Mouse (Mus musculus) MN1 (cell line): ENCODE measurements at regions not wholly inside any gene's neighbourhood (a gene's known extent, or its start where the extent isn't known, plus 50 kb on each side); places are given as distances from the start of the nearest gene placed in this dataset.

Experiments used
- DNase-seq: peaks from one replicate; pipeline ENCODE4 v3.0.0-alpha.2; 2016; ENCODE audit warnings: low spot score

DNA sequence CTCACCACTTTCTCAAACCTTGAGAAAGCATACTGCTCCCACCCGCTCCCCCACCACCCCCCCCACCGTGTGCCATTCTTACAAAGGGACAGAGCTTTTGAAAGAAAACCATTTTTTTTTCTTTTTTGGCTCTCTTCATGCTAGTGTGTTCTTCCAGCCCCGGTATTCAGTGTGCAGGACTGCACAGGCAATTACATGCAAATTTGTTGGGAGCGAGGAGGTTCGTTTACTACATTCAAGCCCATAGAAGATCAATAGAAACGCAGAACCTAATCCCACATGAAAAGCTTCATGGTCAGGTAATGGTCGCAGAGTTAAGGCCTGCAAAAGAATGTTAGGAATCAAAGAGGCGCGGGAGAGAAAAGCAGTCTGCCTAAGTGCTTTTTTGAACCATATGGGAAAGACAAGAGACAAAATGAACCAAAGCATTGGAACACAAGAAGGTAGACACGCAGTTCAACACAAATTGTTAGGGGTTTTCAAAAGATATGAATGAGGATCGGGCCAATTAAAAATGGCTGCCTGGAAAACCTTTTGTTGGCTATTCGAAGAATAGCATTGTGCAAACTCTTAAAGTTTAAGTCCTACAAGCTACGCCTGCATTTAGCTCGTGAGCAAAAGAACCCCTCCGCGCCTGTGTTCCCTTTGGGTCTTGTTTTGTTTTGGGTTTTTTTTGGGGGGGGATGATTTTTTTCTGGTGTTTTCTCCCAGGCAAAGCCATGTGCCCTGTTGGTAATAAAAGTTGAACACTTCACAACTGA, 166.6 kb upstream of the Id4 start:
- DNase-seq, result no peak

DNA sequence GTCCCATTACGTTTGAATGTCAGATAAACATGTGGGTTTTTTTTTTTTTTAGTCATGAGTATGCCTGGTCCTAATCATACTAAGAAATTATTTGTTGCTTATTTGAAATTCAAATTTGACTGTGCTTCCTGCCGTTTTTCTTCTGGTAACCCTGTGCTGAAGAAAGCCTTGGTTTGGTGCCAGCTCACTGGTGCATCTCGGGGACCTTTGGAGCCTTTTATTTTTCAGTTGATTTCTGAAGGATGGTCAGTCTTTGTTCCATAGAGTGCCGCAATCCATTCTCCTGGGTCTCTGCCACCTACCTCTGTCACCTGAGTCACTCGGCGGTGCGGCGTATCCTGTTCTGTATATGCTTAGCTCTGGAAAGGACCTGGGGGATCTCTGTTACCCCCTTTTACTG, 158.9 kb upstream of the Id4 start:
- no peak for DNase-seq

DNA sequence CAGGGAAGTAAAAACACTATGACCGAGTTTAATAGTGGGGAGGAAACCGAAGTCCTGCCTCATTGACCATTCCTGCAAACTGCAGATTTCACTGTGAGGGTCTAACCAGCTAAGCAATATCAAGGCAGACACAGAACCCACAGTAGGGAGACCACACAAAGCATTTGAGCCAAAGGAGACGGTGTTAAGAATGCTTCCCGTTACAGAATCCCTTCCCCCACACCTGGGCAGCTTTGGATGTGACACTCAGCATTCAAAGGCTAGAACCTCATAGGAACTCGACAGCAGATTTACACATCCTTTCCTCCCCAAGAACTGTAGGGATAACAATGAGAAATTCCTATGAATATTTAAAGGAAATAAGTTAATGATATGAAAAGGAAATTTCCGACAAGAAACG, 158.5 kb upstream of the Id4 start:
- DNase-seq, result no peak

DNA sequence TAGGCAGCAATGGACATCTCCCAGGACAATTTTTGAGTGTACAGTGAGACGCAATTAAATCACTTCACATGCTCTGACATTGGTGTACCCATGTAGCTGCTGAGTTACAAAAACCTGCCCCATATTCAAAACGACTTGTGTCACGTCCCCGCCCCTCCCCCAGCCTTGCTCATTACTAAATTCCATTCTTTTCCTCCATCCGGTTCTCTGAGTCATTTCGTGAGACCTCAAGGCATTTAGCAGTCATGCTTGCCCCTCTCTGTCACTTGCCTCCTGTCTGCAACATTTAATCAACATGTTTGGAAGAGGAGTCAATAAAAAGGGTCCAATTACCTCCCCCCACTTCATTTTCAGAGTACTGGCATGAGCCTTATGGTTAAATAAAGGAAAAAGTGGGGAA, 156.3 kb upstream of the Id4 start:
- DNase-seq, result no peak

DNA sequence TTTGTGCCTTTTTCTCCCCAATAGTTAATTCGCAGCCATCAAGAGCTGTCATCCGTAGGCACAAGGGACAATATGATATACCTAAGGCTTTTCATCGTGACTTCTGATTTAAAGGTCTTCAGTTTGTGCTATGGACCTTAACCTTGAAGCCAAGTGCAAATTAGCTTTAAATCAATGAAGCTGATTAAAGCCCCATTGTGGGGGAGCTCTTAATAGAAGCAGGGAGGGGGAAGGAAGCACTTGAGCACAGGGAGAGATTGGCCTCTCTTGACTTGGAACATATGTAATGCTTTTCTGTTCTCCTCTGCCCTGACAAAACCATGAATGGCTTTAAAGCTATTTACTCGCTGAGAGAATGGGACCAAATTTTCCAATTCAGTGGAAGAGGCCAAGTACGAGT, 154.1 kb upstream of the Id4 start:
- no peak for DNase-seq

DNA sequence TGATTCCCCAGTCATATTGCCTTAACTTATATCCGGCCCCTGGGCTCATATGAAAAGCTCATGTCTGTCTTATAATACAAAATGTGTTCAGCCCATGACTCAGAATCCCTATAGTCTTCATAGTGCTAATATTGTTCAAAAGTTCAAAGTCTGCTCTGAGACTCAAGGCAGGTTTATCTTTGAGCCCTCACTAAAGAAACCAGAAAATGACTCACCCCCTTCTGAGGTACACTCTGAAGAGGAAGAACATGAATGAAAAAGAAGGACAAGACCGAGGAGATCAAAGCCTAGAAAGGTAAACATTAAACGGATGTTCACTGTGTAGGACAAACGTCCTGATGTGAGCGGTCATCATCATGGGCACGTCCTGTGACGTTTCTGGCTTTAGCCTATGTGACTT, 145.1 kb upstream of the Id4 start:
- no peak for DNase-seq

DNA sequence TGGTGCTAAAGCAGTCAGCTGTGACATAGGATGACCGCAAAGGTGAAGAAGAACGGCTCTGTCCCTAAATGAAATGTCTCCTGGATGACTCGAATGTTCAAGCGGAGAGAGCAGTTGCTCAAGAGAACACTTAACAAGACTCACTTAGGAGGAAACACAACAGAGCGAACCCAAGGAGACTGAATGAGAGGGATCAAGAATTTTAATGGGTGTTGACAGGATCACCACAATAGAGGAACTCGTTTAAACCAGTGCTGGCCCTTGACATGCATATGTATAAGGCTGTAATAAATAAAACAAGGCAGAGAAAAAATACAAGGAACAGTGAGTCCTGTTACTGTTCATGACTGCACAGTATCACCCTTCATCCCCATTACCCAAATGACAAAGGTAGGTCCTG, 134.4 kb upstream of the Id4 start:
- no peak for DNase-seq

DNA sequence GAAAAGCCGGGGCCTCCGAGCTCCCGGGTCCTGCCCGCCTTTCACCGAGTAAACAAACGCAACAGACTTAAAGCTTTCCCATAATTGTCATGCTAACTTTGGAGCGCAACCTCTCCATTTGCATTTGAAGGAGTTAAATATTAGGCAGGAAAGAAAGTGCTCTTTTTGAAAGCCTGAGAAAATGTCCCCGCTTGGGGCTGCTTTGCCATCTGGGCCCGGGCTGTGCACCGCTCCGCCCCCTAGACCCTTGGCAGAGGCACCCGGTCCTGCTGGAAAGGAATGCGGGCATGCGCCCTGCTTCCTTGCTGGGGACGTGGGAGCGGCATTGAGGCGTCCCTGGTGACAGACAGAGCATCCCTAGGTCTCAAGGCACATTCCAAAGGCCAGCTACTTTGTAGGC, 130.3 kb upstream of the Id4 start:
- DNase-seq, result no peak

DNA sequence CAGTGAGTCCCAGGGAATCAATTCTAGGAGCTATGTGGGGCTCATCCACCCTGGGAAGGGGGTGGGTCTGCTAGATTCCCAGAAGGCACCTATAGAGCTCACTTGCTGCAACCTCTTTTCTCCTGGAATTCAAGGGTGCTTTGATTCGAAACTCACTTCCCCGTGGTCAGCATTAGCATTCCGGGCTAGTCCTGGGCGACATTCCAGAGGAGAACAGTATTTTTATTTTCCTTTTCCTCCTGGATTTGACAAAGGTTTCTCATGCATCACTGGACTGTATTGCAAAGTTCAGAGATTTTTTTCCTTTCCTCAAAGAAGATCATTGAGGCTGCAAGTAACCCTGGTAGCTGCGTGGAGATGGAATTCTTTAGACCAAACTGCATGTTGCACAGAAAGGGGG, 129.3 kb upstream of the Id4 start:
- no peak for DNase-seq

DNA sequence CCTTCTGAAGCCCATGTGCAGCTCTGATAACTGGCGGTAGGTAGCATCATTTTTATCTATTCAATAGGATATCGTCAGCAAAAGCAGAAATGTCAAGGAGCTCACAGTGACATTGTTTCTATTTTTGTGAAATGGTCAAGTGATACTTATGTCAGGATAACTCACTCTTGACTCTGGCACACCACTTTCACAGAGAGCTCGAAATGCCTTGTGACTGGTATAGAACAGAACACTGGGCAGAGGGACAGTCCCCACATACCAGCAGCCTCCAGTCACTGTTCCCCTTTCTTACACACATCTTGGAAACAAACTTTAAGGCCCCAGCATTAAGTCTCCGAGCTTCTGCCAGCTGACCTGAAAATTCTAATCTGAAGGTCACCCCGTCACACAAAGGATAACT, 115.1 kb upstream of the Id4 start:
- no peak for DNase-seq

DNA sequence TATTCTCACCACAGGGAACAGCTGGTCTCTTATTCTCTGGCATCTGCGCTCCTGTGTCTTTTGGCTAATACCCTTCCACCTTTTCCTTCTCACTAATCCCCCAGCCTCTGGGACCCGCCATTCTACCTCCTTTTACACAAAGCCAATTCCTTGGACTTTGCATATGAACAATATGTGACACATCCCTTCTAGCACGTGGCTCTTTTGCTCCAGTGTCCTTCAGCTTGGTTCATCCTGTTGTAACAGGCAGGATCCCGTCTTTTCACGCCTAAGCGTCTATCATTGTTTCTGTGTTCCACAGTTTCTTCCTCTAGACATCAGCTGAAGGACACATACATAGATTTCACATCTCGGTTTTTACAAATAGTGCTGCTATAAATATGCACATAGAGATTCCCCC, 114.0 kb upstream of the Id4 start:
- DNase-seq, result no peak

DNA sequence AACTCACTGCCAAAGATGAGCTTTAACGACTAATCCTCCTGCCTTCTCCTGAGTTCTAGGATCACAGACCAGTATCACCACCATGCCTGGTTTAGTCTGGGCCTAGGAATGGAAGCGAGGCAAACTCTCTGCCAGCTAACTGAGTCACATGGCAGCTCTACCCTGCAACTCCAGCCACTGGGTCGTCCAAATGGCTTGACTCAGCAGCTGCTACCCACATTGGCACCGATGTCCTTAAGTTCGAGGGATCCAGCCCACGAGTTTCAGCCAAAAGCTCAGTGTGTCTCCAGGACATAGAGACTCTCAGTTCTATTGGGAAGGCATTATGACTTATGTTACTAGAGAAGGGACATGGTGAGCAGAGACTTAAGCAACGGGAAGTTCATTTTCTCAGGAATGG, 107.8 kb upstream of the Id4 start:
- DNase-seq, result no peak

DNA sequence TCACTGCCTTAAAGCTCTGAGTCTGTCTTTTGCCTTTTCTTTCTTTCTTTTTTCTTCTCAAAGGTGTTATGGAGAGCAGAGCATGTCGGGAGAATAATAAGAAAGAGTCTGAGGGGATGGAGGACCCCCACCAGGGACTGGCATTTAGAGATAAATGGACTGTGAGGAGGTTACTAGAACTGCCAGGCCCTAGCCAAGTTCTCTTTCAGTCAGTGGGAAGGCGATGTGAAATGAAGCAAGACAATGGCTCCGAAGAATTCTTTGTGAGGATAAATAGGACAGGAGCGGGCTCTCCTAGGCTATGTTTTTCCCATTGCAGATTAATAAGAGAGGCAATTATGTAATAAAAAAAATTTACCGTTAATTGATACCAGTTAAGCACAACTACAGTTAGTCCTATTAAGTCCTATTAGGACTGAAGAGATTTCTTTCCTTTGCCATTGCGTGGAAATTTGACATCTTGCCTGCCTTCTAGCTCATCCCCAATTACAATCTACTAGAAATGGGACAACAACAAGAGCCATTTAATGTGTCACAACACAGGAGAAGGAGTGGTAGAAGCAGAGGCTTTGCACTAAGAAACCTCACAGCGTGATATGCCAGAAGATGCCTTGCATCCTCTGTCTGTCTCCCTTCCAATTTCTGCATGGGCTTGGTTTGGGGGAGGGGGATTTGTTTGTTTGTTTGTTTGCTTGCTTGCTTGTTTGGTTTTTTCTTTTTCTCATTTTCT, 107.2 kb upstream of the Id4 start:
- no peak for DNase-seq

DNA sequence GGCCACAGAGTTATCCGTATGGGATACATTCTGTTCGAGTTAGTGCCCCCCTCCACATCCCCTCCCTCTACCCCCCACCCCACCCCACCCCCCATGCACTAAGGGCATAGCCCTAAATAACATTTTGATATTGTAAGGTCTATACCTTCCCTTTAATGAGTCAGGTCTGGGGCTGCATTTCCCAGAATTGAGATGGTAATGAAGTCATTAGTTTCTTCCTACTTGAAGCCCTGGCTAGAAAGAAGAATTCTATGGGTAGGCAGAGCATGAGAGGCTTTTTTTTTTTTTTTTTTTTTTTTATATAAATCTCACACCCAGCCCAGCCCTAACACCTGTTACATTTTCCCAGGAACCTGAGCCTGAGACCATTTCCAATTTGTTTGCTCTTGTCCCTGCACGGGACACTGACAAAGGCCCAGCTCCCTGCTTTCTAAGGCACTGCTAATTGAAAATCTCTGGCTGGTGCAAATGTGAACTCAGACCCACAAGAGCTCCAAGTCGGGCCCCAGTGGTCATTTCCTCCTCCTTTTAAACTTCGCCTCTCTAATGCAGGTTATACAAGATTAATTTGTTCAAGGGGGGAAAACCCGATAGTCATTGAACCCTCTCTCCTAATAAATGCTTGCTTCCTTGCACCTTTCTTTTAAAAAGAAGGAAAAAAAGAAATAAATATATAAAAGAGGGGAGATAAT, 106.5 kb upstream of the Id4 start:
- DNase-seq, result no peak

DNA sequence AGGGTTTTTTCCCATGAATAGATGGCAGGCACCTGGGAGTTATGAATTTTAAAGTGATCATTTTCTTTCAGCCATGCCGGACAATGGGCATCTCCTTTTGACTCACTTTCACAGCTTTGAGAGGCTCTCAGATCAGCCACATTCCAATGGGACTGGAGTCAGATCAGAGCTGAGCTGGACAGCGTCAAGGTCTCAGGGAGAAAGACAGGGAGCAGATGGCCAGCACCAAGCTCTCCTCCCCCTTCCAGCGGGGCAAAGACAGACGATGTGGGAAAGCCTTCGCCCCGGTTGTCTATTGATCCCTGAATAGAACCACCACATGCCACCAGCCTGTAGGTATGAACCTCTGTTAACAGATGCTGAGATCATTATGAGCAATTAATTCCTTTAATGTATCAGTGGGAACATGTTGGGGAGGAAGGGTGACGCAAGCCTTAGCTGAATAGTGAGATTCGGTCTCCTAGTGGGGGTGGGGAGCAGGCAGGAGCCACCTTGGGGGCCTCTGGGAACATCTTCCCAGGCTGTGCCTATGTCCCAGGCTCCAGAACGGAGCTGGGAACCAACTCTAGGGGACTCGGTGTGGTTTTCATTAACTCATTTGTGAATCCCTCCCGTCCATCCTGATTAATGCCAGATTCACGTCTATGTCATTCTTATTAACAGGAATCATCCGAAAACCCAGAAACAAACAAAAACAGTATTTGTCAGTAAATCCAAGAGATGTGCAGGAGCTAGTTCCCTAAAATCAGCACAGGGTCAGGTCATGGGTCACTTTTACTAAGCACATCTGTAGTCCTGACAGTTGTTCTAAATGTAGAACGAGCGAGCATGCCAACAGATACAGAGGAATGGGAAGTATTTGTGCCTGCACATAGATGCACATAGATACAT, 101.8 kb upstream of the Id4 start:
- no peak for DNase-seq

DNA sequence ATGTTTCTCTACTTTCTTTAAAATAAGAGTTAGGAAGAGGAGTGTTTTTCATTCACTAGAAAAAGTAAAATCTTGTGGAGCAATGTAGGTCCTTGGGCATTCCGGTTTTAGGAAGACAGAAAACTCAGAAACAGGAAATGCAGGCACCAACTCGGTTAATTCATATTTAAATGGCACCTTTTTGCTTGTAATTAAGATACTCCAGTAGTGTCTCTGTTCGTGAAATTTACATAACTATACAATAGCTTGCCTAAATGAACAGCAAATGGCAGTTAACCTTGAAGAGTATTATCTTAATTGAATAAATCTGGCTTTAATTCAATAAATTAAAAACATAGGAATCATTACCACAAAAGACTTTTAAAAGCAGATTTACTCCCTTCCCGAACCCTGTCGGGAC, 100.9 kb upstream of the Id4 start:
- no peak for DNase-seq

DNA sequence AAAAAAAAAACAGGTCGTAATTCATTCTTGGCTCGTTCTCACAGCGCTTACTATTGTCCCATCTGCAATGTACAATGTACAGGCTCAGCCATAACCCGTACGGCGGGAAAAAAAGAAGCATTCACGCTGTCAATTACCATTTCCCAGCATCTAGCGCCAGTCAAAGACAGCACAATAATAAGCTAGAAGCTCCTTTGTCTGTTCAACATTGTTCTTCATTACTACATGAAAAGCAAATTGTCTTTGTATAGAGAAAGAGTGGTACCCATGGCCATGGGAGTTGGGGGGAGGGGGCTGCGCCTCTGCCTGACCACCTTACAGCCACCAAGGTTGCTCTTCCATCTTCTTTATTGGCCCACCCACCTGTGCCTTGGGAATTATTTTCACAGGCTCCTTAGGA, 99.7 kb upstream of the Id4 start:
- DNase-seq, result no peak

DNA sequence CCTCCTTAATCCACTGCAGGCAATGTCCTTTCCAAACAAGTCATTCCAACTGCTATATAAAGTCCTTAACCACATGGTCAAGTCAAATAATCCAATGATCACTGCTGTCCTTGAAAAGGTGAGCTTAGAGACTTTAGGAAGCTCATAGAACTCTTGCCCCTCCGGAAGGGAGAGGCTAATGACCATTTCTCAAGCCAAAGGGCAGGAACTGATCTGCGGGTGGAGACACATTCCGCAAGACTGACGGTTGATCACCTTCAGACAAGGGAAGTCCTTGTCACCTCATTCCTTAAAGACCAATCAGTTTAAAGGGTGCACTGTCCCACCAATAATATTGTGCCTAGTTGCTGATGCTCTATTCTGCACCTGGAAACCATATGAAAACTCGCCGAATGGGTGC, 96.4 kb upstream of the Id4 start:
- DNase-seq, result no peak

DNA sequence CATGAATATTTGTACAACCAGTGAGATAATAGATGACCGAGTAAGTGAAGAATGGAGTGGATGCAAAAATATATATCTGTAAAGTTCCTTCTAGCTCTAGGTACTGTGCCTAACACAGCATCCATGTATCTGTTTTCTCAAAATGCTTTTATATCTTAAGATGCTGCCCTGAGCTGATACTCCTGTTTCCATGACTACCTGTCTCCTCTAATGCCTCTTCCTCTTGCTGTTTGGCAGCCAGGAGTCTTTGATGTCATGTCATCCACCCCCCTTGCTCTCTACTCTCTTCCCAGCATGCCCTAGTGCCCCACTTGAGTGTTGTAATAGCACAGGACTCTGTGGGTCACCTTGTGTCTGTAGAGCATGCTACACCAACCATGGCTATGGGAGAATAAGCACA, 95.2 kb upstream of the Id4 start:
- no peak for DNase-seq

DNA sequence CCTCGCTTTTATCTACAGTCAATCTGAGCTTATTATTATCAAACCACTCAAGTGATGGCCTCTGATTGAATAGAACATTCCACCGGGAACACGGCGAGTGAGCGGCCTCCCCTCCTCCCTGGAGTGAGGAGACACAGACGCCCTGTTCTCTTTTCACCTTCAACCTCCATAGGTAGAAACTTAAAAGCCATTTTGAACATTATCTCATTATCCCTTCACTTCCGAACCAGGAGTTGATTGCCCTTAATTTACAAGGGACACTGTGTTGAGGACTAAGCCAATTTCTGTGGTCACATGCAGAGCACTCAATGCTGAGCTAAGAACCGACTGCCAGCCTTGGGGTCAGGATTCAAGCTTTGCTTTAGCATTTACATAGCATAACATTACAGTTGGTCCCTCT, 93.1 kb upstream of the Id4 start:
- no peak for DNase-seq

DNA sequence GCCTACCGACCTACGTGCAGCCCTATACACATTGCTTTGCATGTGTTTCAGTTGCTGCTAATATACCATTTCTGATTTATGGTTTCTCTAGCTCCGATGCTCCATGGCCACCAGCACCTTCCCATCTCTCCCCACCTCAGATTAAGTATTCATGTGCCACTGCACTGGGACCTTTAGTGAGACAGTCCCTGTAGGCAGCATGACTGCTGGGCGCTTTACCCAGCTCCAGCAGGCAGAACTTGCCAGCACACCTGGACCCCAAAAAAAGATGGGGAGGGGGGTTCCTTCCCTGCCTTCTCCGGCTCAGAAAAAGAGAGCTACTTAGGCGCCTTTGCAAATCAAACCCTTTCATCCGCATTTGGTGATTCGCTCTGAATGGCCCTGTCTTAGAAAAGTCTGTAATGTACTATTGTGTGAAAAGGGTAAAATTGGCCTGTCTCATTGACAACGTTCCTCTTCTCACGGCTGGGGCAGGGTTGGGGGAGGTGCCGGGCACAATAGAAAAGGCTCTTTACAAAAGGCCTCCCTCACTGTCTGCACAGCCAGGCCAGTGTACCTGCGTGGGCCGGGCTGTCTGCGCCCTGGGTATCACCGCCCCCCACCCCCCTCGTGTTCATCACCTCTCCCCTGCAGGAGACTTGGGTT, 89.6 kb upstream of the Id4 start:
- DNase-seq, result no peak

DNA sequence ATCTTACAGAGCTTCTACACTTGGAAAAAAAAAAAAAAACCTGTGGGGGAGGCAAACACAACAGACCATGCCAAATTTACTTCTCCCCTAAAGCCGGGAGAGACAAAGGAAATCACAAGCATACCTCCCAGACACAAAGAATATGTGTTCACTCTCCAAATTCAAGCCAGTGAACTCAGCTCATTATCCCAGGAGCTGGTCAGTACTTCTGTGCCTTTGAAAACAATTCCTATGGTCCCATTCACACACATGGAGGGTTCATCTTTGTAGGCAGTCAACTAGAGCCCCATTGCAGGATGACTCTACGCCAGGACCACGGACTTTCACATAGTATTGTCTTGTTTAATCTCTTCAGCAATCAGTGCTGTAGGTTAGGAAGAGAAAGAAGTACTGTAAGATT, 89.0 kb upstream of the Id4 start:
- no peak for DNase-seq
